Mouse (Mus musculus) thymus, adult 2 months (tissue): ENCODE measurements at regions not wholly inside any gene's neighbourhood (a gene's known extent, or its start where the extent isn't known, plus 50 kb on each side); places are given as distances from the start of the nearest gene placed in this dataset.

Source experiments
- CTCF ChIP-seq: fragments of 200-500 bp; IDR thresholded peaks from 2 replicates; pipeline ENCODE4 v1.5.1; 2012; ENCODE audit warnings: mild to moderate bottlenecking, control low read depth, low read length, moderate library complexity, borderline replicate concordance; ENCODE audit not compliant: control insufficient read depth, poor library complexity, insufficient read depth; ENCODE audit errors: extremely low read depth
- POLR2A ChIP-seq: fragments of 200-500 bp; IDR thresholded peaks from 2 replicates; pipeline ENCODE4 v1.6.1; 2012; ENCODE audit warnings: mild to moderate bottlenecking, low read length, control low read depth, moderate library complexity; ENCODE audit not compliant: control insufficient read depth, poor library complexity, insufficient read depth; ENCODE audit errors: extremely low read depth

- TF ChIP-seq CTCF (no peak), POLR2A (no peak)
Measured at GRCm38 (mm10) chr11:63779371-63779770, 142.7 kb downstream of the Hs3st3b1 start.
